Mouse (Mus musculus) MEL (cell line): Measurements from ENCODE around the gene Olfr545. TPM values are rescaled to one million over a fixed set of nuclear protein-coding genes. Genes with fewer than 3 reads are reported as not detected.

Experiments
- DNase-seq: peaks from one replicate; pipeline ENCODE4 v3.0.0; 2011; ENCODE audit warnings: low read depth, low spot score
- H3K27ac ChIP-seq: 2 replicates; pipeline ENCODE4 v1.5.1; 2012; ENCODE audit warnings: low read depth, mild to moderate bottlenecking, control low read depth, low read length, moderate library complexity; ENCODE audit not compliant: control insufficient read depth
- H3K27me3 ChIP-seq, 2 experiments: fragments of 150-350 bp in 1 of 2; sonication (generic) in 1 of 2; 2 replicates each; pipeline ENCODE4 v1.6.1; 2012; ENCODE audit warnings: low read length in 2 of 2, mild to moderate bottlenecking in 2 of 2, improper control_type of control experiment in 1 of 2, moderate library complexity in 1 of 2; ENCODE audit not compliant: insufficient read depth in 2 of 2, control insufficient read depth in 1 of 2
- H3K36me3 ChIP-seq, 2 experiments: 2 replicates each; pipeline ENCODE4 v1.6.1; 2012 to 2014; ENCODE audit warnings: low read length in 2 of 2, improper control_type of control experiment in 1 of 2, inconsistent platforms in 1 of 2, mild to moderate bottlenecking in 1 of 2; ENCODE audit not compliant: insufficient read depth in 2 of 2, control insufficient read depth in 1 of 2
- H3K4me1 ChIP-seq, 2 experiments: fragments of 150-350 bp in 1 of 2; sonication (generic) in 1 of 2; 2 replicates each; pipeline ENCODE4 v1.6.1; 2012; ENCODE audit warnings: low read length in 2 of 2, improper control_type of control experiment in 1 of 2, mild to moderate bottlenecking in 1 of 2; ENCODE audit not compliant: insufficient read depth in 2 of 2, control insufficient read depth in 1 of 2
- H3K4me3 ChIP-seq, 2 experiments: fragments of 150-350 bp in 1 of 2; sonication (generic) in 1 of 2; 2 replicates each; pipeline ENCODE4 v1.5.1; 2012; ENCODE audit warnings: low read depth in 2 of 2, low read length in 2 of 2, mild to moderate bottlenecking in 2 of 2, moderate library complexity in 2 of 2, control low read depth in 1 of 2, improper control_type of control experiment in 1 of 2; ENCODE audit not compliant: control insufficient read depth in 1 of 2, insufficient read depth in 1 of 2
- H3K79me2 ChIP-seq: 2 replicates; pipeline ENCODE4 v1.6.1; 2012; ENCODE audit warnings: mild to moderate bottlenecking, low read length, moderate library complexity; ENCODE audit not compliant: control insufficient read depth, poor library complexity, insufficient read depth
- H3K9ac ChIP-seq: 2 replicates; pipeline ENCODE4 v1.6.1; 2012; ENCODE audit warnings: low read depth, mild to moderate bottlenecking, control low read depth, low read length, moderate library complexity; ENCODE audit not compliant: control insufficient read depth, poor library complexity, severe bottlenecking
- H3K9me3 ChIP-seq: fragments of 150-350 bp; sonication (generic); replicated peaks from 2 replicates; pipeline ENCODE4 v1.6.1; 2012; ENCODE audit warnings: mild to moderate bottlenecking, low read length, improper control_type of control experiment, moderate library complexity; ENCODE audit not compliant: insufficient read depth
- BHLHE40 ChIP-seq: IDR thresholded peaks from 2 replicates; pipeline ENCODE4 v1.6.1; 2012; ENCODE audit warnings: low read depth, mild to moderate bottlenecking, inconsistent platforms, low read length, improper control_type of control experiment, borderline replicate concordance
- CHD1 ChIP-seq: IDR thresholded peaks from 2 replicates; pipeline ENCODE4 v1.6.1; 2012; ENCODE audit warnings: low read depth, mild to moderate bottlenecking, inconsistent platforms, low read length, improper control_type of control experiment
- CHD2 ChIP-seq: IDR thresholded peaks from 2 replicates; pipeline ENCODE4 v1.6.1; 2011; ENCODE audit warnings: low read length, improper control_type of control experiment
- E2F4 ChIP-seq: IDR thresholded peaks from 2 replicates; pipeline ENCODE4 v1.6.1; 2011; ENCODE audit warnings: low read depth, low read length, improper control_type of control experiment, borderline replicate concordance
- ELF1 ChIP-seq: IDR thresholded peaks from 2 replicates; pipeline ENCODE4 v1.6.1; 2014; ENCODE audit warnings: low read depth, mild to moderate bottlenecking, inconsistent platforms, low read length, improper control_type of control experiment, moderate library complexity
- EP300 ChIP-seq, 2 experiments: IDR thresholded peaks; 2 replicates each; pipeline ENCODE4 v1.6.1; 2011; ENCODE audit warnings: improper control_type of control experiment in 2 of 2, low read length in 2 of 2, low read depth in 1 of 2, mild to moderate bottlenecking in 1 of 2
- ETS1 ChIP-seq: IDR thresholded peaks from 2 replicates; pipeline ENCODE4 v1.6.1; 2012; ENCODE audit warnings: low read depth, mild to moderate bottlenecking, inconsistent platforms, low read length, improper control_type of control experiment, moderate library complexity
- JUND ChIP-seq: IDR thresholded peaks from 2 replicates; pipeline ENCODE4 v1.6.1; 2011; ENCODE audit warnings: low read depth, mild to moderate bottlenecking, improper control_type of control experiment, low read length
- MAZ ChIP-seq: IDR thresholded peaks from 2 replicates; pipeline ENCODE4 v1.6.1; 2012; ENCODE audit warnings: low read depth, mild to moderate bottlenecking, inconsistent platforms, low read length, improper control_type of control experiment
- MYC ChIP-seq: IDR thresholded peaks from 2 replicates; pipeline ENCODE4 v1.6.1; 2011; ENCODE audit warnings: low read depth, mild to moderate bottlenecking, low read length, improper control_type of control experiment, moderate library complexity
- NELFE ChIP-seq: IDR thresholded peaks from 2 replicates; pipeline ENCODE4 v1.6.1; 2011; ENCODE audit warnings: low read depth, low read length, improper control_type of control experiment
- POLR2AphosphoS5 ChIP-seq: IDR thresholded peaks from 2 replicates; pipeline ENCODE4 v1.6.1; 2012; ENCODE audit warnings: low read depth, borderline replicate concordance, mild to moderate bottlenecking, inconsistent platforms, low read length, moderate library complexity, mixed read lengths
- RAD21 ChIP-seq: IDR thresholded peaks from 2 replicates; pipeline ENCODE4 v1.6.1; 2011; ENCODE audit warnings: mild to moderate bottlenecking, low read depth, low read length, improper control_type of control experiment
- RCOR1 ChIP-seq: IDR thresholded peaks from 2 replicates; pipeline ENCODE4 v1.6.1; 2012; ENCODE audit warnings: low read depth, mild to moderate bottlenecking, inconsistent platforms, low read length, improper control_type of control experiment
- TAL1 ChIP-seq: IDR thresholded peaks from 2 replicates; pipeline ENCODE4 v1.6.1; 2012; ENCODE audit warnings: mild to moderate bottlenecking, inconsistent platforms, low read length, moderate library complexity, mixed read lengths
- TBP ChIP-seq: IDR thresholded peaks from 2 replicates; pipeline ENCODE4 v1.8.0; 2011; ENCODE audit warnings: low read depth, low read length, improper control_type of control experiment
- TCF12 ChIP-seq: IDR thresholded peaks from 2 replicates; pipeline ENCODE4 v1.6.1; 2014; ENCODE audit warnings: low read depth, mild to moderate bottlenecking, inconsistent platforms, low read length, improper control_type of control experiment, moderate library complexity
- ZC3H11A ChIP-seq: IDR thresholded peaks from 2 replicates; pipeline ENCODE4 v1.6.1; 2012; ENCODE audit warnings: low read depth, mild to moderate bottlenecking, inconsistent platforms, low read length, improper control_type of control experiment
- ZKSCAN1 ChIP-seq: IDR thresholded peaks from 2 replicates; pipeline ENCODE4 v1.6.1; 2012; ENCODE audit warnings: low read depth, mild to moderate bottlenecking, inconsistent platforms, low read length, improper control_type of control experiment, moderate library complexity
- ZMIZ1 ChIP-seq: IDR thresholded peaks from 2 replicates; pipeline ENCODE4 v1.6.1; 2012; ENCODE audit warnings: low read depth, mild to moderate bottlenecking, inconsistent platforms, low read length, improper control_type of control experiment, moderate library complexity
- polyA plus RNA-seq, 2 experiments: library from polyadenylated mRNA; stranded (reverse) in 1 of 2; unstranded in 1 of 2; fragments of >175 nt in 1 of 2; fragments of >200 nt in 1 of 2; gene quantifications; 2 replicates each; pipeline versions ENCODE4 v1.2.1 to v1.2.4; 2012; ENCODE audit warnings: low replicate concordance in 2 of 2, low read depth in 1 of 2; ENCODE audit not compliant: insufficient read length in 2 of 2, insufficient read depth in 1 of 2, missing spikeins in 1 of 2
- total RNA-seq: library from RNA; depleted of rRNA; stranded (reverse); fragments of 300-350 nt; gene quantifications from 2 replicates; pipeline ENCODE4 v1.2.3, GENCODE M21; 2012

The Olfr545 gene
- total and polyA plus RNA-seq, 3 experiments, result 0.12 to 0.25 TPM; not detected in 1

DNA sequence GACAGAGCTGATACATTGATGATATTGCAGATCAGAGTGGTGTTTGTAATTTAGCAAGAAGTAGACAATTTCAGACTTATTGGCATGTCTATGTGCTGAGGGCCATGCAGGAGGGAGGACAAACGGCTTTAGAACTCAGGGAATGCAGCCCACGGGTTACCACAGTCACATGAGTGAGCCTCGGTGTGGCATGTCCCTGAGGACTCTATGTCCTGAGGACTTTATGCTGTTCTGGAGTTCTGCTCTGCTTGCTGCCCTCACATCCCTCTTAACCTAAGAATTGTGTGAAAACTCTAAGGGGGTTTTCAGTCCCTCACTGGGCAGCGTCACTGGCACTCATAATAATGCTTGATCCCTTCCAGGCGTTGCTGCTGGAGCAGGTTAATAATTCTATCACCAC lies 26.7 kb downstream of the Olfr545 start:
- H3K27ac ChIP-seq, result no peak overlapping the region
- H3K4me1 ChIP-seq, result no peaks in the 10 kb centered on the region
- no peaks in the 10 kb centered on the region for H3K79me2 ChIP-seq
- no peak overlapping the region for H3K9ac ChIP-seq
- H3K27me3 ChIP-seq, result no peaks in the 10 kb centered on the region
- H3K4me3 ChIP-seq, result no peak overlapping the region
- no peaks in the 10 kb centered on the region for H3K9me3 ChIP-seq
- no peak for TF ChIP-seq E2F4
- no peak for TF ChIP-seq ZKSCAN1
- TF ChIP-seq CHD1, result no peak
- TF ChIP-seq MAZ, result no peak
- TF ChIP-seq RAD21, result no peak
- TF ChIP-seq NELFE, result no peak
- no peak for TF ChIP-seq ELF1
- no peak for TF ChIP-seq JUND
- TF ChIP-seq EP300 (IDR thresholded peaks at IDR 0.05; ENCODE audit: low read depth in 1 of 2, low read length in 2 of 2), result no peak
- no peak for TF ChIP-seq TAL1
- TF ChIP-seq CHD2, result no peak
- TF ChIP-seq MYC, result no peak
- peaks cover 0 to 11% of the 10 kb centered on the region in 2 experiments; a peak in 2 of 4 replicates for H3K36me3 ChIP-seq
- no peak for DNase-seq

DNA sequence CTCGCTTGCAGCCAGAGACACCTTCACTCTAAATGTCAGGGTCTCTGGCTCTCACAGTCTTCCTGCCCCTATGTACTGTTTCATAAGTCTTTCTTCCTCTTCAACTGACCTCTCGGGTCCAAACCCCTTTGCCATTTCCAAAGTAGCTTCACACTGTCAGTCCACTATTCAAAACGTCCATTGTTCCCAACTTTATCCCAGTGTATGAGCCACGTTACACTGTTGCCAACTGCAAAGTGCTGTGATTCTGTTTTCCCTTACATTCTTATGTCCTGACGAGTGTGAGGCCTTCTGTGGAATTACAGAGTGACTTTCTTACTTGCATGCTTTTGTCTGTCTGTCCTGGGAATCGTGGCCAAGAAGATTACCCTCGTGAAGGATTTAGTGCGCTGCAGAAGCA lies 31.8 kb downstream of the Olfr545 start:
- H3K27ac ChIP-seq, result no peak overlapping the region
- peaks cover 0 to 33% of the 10 kb centered on the region in 2 experiments; a peak in 2 of 4 replicates for H3K36me3 ChIP-seq
- H3K79me2 ChIP-seq, result no peaks in the 10 kb centered on the region
- H3K9ac ChIP-seq, result no peak overlapping the region
- no peaks in the 10 kb centered on the region for H3K27me3 ChIP-seq
- no peak for TF ChIP-seq TCF12
- TF ChIP-seq ZMIZ1, result no peak
- no peak for TF ChIP-seq RCOR1
- no peak for TF ChIP-seq BHLHE40
- TF ChIP-seq TBP, result no peak
- no peak for TF ChIP-seq ZC3H11A
- no peak for TF ChIP-seq ETS1
- TF ChIP-seq RAD21, result no peak
- no peak for TF ChIP-seq NELFE
- TF ChIP-seq POLR2AphosphoS5, result no peak
- TF ChIP-seq CHD1, result no peak
- no peaks in the 10 kb centered on the region for H3K4me1 ChIP-seq
- no peak overlapping the region for H3K4me3 ChIP-seq
- no peaks in the 10 kb centered on the region for H3K9me3 ChIP-seq
- no peak for DNase-seq
